Mouse (Mus musculus) kidney, embryonic 15.5 days (tissue): ENCODE measurements around the gene Glra4. TPM values are rescaled to one million over a fixed set of nuclear protein-coding genes. Genes with fewer than 3 reads are reported as not detected.

Experiments
- ATAC-seq: fragments of 200-750 bp; cut with Nextera tagmentation; replicated peaks from 2 replicates; pipeline ENCODE4 v1.8.0; 2017; ENCODE audit warnings: moderate TSS enrichment; ENCODE audit not compliant: low FRiP score
- H3K27ac ChIP-seq: fragments of 300-500 bp; sonication (generic); 2 replicates; pipeline ENCODE4 v1.5.1; 2015; ENCODE audit warnings: mild to moderate bottlenecking, inconsistent platforms
- H3K27me3 ChIP-seq: fragments of 300-500 bp; sonication (generic); 2 replicates; pipeline ENCODE4 v1.6.1; 2015; ENCODE audit warnings: inconsistent platforms
- H3K36me3 ChIP-seq: fragments of 300-500 bp; sonication (generic); 2 replicates; pipeline ENCODE4 v1.6.1; 2015; ENCODE audit warnings: inconsistent platforms
- H3K4me1 ChIP-seq: fragments of 300-500 bp; sonication (generic); 2 replicates; pipeline ENCODE4 v1.6.1; 2015; ENCODE audit warnings: inconsistent platforms
- H3K4me2 ChIP-seq: fragments of 300-500 bp; sonication (generic); 2 replicates; pipeline ENCODE4 v1.6.1; 2015; ENCODE audit warnings: moderate library complexity, mild to moderate bottlenecking, inconsistent platforms
- H3K4me3 ChIP-seq: fragments of 300-500 bp; sonication (generic); replicated peaks from 2 replicates; pipeline ENCODE4 v1.5.1; 2015; ENCODE audit warnings: mild to moderate bottlenecking, inconsistent platforms
- H3K9ac ChIP-seq: fragments of 300-500 bp; sonication (generic); 2 replicates; pipeline ENCODE4 v1.6.1; 2015; ENCODE audit warnings: mild to moderate bottlenecking, inconsistent platforms
- H3K9me3 ChIP-seq: fragments of 300-500 bp; sonication (generic); replicated peaks from 2 replicates; pipeline ENCODE4 v1.6.1; 2016; ENCODE audit warnings: inconsistent platforms
- WGBS: fragments of 180-500 bp; shearing (Covaris S2); methylation state at CpG from one replicate; pipeline ENCODE4 v1.1.7; 2015; ENCODE audit warnings: mixed read lengths; 5-methylcytosine and 5-hydroxymethylcytosine counted together
- polyA plus RNA-seq: library from polyadenylated mRNA; unstranded; fragments of >200 nt; fragmentation: Nextera tagmentation; extraction: Ambion mirVana; gene quantifications from 2 replicates; pipeline ENCODE4 v1.2.1, GENCODE M21; 2015

Glra4 gene
- 0.09 TPM in 1 of 2 replicates, not detected in the other for polyA plus RNA-seq

DNA sequence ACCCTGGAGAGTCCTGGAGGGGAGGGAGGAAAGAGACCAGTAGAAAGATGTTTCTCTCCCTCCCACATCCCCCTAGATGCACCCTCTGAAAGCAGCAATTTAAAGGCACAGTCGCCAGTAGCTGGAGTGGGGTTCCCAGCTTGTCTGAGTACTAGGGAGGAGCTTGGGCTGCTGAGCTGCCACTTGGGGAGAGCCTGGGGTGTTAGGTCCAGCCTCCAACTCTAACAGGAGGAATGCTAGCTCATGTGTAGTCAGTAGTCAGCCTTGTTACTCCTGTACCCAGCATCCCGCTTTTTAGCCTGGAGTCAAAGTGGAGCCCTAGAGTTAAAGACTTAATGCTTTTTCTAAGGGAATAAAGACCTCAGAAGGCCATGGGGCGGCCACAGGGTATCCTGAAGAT is at the start of gene Glra4:
Gene Glra4, minus strand, starts transcription at position 101 of the 400 bp plus-strand sequence.
- H3K27me3 ChIP-seq, result peaks cover 44% of the 10 kb centered on the region
- ATAC-seq, result no peak
- no peak within 1 kb of the TSS for H3K4me2 ChIP-seq
- no peaks in the 10 kb centered on the region for H3K9me3 ChIP-seq
- 79% methylated on average over 3 of the region's 3 CpGs for WGBS
- no peaks in the 10 kb centered on the region for H3K4me1 ChIP-seq
- H3K4me3 ChIP-seq, result no peak within 1 kb of the TSS
- H3K36me3 ChIP-seq, result no peaks in the 10 kb centered on the region
- no peak within 1 kb of the TSS for H3K27ac ChIP-seq
- no peak within 1 kb of the TSS for H3K9ac ChIP-seq

DNA sequence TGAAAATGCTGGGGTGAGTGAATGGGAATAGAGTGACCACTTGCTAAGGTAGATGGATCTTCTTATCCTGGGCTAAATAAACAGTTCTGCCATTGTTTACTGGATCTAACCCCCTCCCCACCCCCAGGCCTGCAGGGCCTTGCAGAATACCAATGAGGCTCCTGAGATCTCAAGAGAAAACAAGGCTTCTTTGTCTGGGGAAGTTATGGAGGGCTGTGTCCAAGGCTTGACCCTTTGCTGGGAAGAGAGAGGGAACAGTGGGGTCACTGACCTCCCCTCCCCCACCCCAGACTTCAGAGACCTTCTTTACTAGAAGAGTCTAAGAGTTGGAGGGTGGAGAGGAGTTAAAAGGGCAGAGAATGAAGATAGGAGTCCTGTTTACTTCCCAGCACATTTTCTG is 48.7 kb upstream of the Glra4 start:
- Histone ChIP-seq H3K27ac (no peak overlapping the region), H3K9ac (no peak overlapping the region), H3K4me3 (no peak overlapping the region), H3K36me3 (no peaks in the 10 kb centered on the region), H3K27me3 (0 out of 2 replicates have a peak, but pooled peaks cover 6% of the 10 kb centered on the region), H3K9me3 (no peaks in the 10 kb centered on the region), H3K4me2 (no peak overlapping the region), H3K4me1 (no peaks in the 10 kb centered on the region)
- ATAC-seq, result no peak

DNA sequence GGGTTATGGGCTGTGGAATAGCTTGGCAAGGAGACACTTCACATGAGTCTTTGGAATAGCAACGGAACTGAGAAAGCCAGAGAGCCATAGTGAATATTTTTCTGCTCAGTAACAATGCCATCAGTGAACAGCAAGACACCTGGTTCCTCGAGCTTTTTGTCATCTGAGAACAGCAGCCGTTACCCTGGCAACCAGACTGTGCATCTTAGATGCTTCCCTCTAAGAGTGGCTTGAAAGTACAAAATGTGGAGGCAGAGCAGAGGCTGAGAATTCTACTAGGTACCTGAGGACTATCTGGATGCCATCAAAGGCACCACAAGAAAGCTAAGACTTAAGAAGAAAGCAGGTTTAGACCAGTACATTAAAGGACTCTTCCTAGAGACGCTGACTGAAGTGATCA is 45.1 kb upstream of the Glra4 start:
- H3K36me3 ChIP-seq, result no peaks in the 10 kb centered on the region
- H3K27ac ChIP-seq, result no peak overlapping the region
- no peak overlapping the region for H3K4me3 ChIP-seq
- H3K9ac ChIP-seq, result no peak overlapping the region
- H3K4me2 ChIP-seq, result no peak overlapping the region
- no peaks in the 10 kb centered on the region for H3K9me3 ChIP-seq
- no peak for ATAC-seq
- H3K27me3 ChIP-seq, result 0 out of 2 replicates have a peak, but pooled peaks cover 17% of the 10 kb centered on the region
- WGBS, result 66% methylated on average over 4 of the region's 4 CpGs
- H3K4me1 ChIP-seq, result no peaks in the 10 kb centered on the region

GRCm38 (mm10) chrX:136822371-136822770 is 42.4 kb upstream of the Glra4 start, which contains the start of gene Plp1:
Gene Plp1 (plus strand): TSS chrX:136822671.
- WGBS, result 23% methylated on average over 1 of the region's 1 CpGs

DNA sequence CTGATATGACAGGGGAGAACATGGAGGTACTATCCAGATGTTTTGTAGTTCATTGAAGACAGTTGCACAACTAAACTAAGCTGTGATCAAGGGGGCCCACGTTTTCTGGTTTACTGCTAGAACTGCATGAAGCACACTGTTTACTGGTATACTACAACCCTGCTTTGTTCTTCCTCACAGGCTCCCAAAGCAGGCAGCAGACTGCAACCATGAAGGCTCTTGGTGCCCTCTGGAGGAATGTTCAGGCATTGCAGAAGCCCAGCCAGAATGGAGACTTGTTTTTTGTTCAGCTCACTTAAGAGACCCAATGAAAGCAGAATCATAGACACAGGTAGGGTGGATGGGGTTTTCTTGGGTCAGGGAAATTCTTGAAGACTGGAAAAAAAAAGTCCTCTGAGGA is 40.3 kb upstream of the Glra4 start:
- 12% methylated on average over 1 of the region's 1 CpGs for WGBS

More at GRCm38 (mm10) chrX:136822371-136822770, 42.4 kb upstream of the Glra4 start, which contains the start of gene Plp1:
- no peak within 1 kb of the TSS for H3K9ac ChIP-seq
- H3K4me1 ChIP-seq, result no peaks in the 10 kb centered on the region
- peaks cover 26% of the 10 kb centered on the region; the same call in 1 of the 2 replicates for H3K27me3 ChIP-seq
- no peaks in the 10 kb centered on the region for H3K9me3 ChIP-seq
- H3K27ac ChIP-seq, result no peak within 1 kb of the TSS
- no peaks in the 10 kb centered on the region for H3K36me3 ChIP-seq
- ATAC-seq, result no peak
- no peak within 1 kb of the TSS for H3K4me2 ChIP-seq
- no peak within 1 kb of the TSS for H3K4me3 ChIP-seq

DNA sequence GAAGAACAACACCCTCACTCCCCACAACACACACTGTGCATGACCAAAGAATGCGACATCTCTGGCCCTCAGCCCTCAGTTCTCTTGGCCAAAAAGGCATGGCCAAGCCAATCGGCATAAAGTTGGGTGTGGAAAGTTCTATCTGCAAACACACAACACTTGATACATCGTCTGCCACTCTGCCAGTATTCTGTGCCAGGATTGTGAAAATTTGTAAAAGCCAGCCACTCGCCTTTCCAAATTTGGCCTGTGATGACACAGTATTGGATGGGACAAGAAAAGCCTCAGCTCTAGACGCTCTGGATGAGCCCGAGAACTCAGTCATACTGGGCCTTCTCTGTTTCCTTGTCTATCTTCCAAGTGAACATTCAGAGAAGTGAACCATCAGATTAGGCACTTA is 39.8 kb upstream of the Glra4 start:
- Histone ChIP-seq H3K9ac (no peak overlapping the region), H3K36me3 (no peaks in the 10 kb centered on the region), H3K4me1 (no peaks in the 10 kb centered on the region), H3K27ac (no peak overlapping the region), H3K4me2 (no peak overlapping the region), H3K9me3 (no peaks in the 10 kb centered on the region), H3K4me3 (no peak overlapping the region), H3K27me3 (peaks cover 33% of the 10 kb centered on the region)
- no peak for ATAC-seq
- WGBS, result 85% methylated on average over 6 of the region's 6 CpGs

More for the DNA sequence above, 40.3 kb upstream of the Glra4 start:
- Histone ChIP-seq H3K4me3 (no peak overlapping the region), H3K9me3 (no peaks in the 10 kb centered on the region), H3K27me3 (peaks cover 32% of the 10 kb centered on the region), H3K9ac (no peak overlapping the region), H3K36me3 (no peaks in the 10 kb centered on the region), H3K27ac (no peak overlapping the region), H3K4me2 (no peak overlapping the region), H3K4me1 (no peaks in the 10 kb centered on the region)
- ATAC-seq, result peak; percentile 58; the same call in 1 of the 2 replicates

DNA sequence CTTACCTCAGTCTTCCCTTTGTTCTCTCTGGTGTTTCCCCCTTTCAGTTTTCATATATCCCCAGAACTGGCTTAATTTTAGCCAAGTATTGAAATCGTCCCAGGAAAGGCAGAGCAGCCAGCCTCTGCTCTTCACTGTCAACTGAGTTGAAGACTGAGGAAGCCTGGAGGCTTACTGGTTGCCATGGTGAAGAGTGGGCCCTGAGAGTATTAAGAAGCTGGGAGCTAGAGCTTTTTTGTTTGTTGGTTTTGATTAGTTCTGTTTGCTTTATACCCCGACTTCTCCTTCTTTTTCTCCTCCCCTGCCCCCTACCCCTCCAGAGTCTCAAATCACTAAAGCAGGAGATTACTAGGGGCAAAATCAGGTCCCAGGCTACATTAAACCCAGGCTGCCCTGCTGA is 17.3 kb upstream of the Glra4 start:
- Histone ChIP-seq H3K36me3 (no peaks in the 10 kb centered on the region), H3K4me1 (no peaks in the 10 kb centered on the region), H3K4me2 (no peak overlapping the region), H3K27ac (no peak overlapping the region), H3K27me3 (peaks cover 21% of the 10 kb centered on the region; the same call in 1 of the 2 replicates), H3K9me3 (no peaks in the 10 kb centered on the region), H3K9ac (no peak overlapping the region), H3K4me3 (no peak overlapping the region)
- 59% methylated on average over 2 of the region's 2 CpGs for WGBS
- ATAC-seq, result no peak

DNA sequence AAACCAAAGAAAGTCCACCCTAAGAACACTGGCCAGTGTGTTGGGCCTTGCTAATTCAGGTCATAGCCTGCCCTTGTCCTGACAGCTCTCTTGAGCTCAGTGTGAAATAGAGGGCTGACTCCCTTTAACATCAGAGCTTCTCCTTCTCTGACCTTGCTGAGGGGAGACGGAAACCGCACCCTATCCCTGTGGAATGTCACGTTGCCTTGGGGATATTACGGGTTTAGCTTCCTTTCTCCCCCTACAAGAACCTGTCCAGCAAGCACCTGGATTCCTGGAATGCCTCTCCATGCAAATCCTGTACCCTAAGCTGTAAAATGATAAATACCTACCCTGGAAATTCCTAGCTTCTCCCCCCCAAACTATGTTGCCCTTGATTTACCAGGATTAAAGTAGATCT is 9.5 kb upstream of the Glra4 start:
- ATAC-seq, result no peak
- H3K4me2 ChIP-seq, result no peak overlapping the region
- H3K4me1 ChIP-seq, result no peaks in the 10 kb centered on the region
- H3K9ac ChIP-seq, result no peak overlapping the region
- H3K36me3 ChIP-seq, result 0 out of 2 replicates have a peak, but pooled peaks cover 5% of the 10 kb centered on the region
- H3K4me3 ChIP-seq, result no peak overlapping the region
- H3K9me3 ChIP-seq, result no peaks in the 10 kb centered on the region
- H3K27ac ChIP-seq, result no peak overlapping the region
- peaks cover 20% of the 10 kb centered on the region for H3K27me3 ChIP-seq
- WGBS, result 84% methylated on average over 4 of the region's 4 CpGs

DNA sequence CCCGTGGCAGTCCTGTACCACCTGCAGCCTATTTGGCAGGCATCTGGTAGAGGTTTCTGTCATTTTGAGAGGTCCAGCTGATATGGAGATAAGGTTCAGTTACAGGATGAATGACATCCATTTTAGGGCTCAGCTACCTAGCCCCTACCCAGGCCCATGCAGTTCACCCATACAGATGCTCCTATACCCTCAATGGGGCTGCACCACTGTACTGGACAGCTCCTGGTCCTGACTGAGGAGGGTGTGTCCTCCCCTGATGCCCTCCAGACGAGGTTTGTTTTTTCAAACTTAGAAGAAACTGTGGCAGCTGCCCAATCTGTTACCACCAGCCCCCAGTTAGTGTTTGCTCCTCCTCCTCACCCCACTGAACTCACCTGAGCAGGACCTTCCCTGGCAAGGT is 679 bp downstream of the Glra4 start:
- ATAC-seq, result no peak
- H3K9me3 ChIP-seq, result no peaks in the 10 kb centered on the region
- peaks cover 37% of the 10 kb centered on the region for H3K27me3 ChIP-seq
- H3K9ac ChIP-seq, result no peak overlapping the region
- H3K27ac ChIP-seq, result no peak overlapping the region
- no peaks in the 10 kb centered on the region for H3K36me3 ChIP-seq
- WGBS, result 43% methylated on average over 2 of the region's 2 CpGs
- no peaks in the 10 kb centered on the region for H3K4me1 ChIP-seq
- H3K4me2 ChIP-seq, result no peak overlapping the region
- no peak overlapping the region for H3K4me3 ChIP-seq

DNA sequence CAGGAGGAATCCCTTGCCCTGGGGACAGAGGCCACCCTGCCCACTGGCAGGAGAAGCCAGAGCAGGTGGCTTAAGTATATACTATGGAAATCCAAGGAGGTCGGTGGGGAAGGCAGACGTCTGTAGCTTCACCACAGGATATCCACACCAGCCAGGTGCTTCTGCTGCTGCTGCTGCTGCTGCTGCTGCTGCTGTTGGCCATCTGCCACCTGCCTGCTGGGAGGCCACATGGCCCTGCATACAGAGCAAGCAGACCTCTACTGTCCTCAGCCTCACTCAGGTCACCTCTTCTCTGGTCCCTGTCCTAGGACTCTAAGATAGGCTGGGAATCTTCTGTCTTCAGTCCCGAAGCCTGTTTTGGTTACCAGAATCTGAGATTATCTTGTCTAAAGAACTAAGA is 1.9 kb downstream of the Glra4 start:
- peaks cover 41% of the 10 kb centered on the region; the same call in 1 of the 2 replicates for H3K27me3 ChIP-seq
- no peak overlapping the region for H3K4me2 ChIP-seq
- no peaks in the 10 kb centered on the region for H3K36me3 ChIP-seq
- no peaks in the 10 kb centered on the region for H3K9me3 ChIP-seq
- H3K9ac ChIP-seq, result no peak overlapping the region
- H3K4me3 ChIP-seq, result no peak overlapping the region
- no peak for ATAC-seq
- WGBS, result 74% methylated on average over 3 of the region's 3 CpGs
- no peaks in the 10 kb centered on the region for H3K4me1 ChIP-seq
- H3K27ac ChIP-seq, result no peak overlapping the region

- no peak overlapping the region for H3K9ac ChIP-seq
- H3K27ac ChIP-seq, result no peak overlapping the region
- WGBS, result 68% methylated on average over 1 of the region's 1 CpGs
- no peak overlapping the region for H3K4me2 ChIP-seq
- no peaks in the 10 kb centered on the region for H3K4me1 ChIP-seq
- peaks cover 18% of the 10 kb centered on the region; the same call in 1 of the 2 replicates for H3K27me3 ChIP-seq
- H3K9me3 ChIP-seq, result no peaks in the 10 kb centered on the region
- H3K36me3 ChIP-seq, result no peaks in the 10 kb centered on the region
- no peak for ATAC-seq
- H3K4me3 ChIP-seq, result no peak overlapping the region
Measured at GRCm38 (mm10) chrX:136773035-136773434, 6.9 kb downstream of the Glra4 start.

DNA sequence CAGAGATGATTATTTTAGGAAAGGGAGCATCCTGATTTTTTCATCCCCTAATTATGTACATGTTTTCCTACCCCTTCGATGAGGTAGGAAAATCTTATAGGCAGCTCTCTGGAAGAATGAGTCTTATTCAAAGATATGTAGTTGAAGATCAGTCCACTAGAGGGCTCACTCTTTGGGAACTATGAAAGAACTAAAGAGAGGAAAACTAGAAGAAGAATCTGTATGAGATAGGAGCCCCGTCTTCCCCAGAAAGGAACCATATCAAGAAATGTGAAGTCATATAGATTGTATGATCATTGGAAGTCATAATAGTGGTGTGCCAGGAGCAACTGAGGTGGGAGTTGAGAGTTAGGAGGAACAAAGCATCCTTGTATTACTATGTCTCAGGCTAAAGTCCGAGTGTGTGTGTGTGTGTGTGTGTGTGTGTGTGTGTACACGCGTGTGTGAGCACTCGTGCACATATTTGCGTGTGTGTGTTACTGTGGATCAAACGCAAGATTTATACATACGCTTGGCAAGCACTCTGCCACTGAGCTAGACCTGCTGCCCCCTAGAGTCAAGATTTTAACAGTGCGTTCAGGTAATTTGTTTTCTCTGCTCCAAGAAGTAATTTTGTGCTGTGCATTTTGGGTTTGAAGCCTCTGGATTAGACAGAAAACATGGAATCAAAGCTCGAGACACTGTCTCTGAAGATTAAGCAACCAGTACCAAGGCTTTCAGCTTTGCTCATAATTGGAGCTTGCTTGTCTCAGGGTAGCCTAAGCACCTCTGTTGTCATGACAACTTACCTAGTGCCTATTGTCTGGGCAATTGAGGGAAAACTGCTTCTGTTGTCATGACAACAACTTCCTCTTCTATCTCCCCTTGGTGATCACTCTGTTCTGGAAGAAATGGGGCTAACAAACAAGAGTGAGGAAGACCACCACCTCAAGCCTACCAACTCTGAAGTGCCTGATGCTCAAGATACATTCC is 18.6 kb downstream of the Glra4 start:
- H3K36me3 ChIP-seq, result 0 out of 2 replicates have a peak, but pooled peaks cover 9% of the 10 kb centered on the region
- no peak for ATAC-seq
- no peak overlapping the region for H3K4me3 ChIP-seq
- no peak overlapping the region for H3K4me2 ChIP-seq
- H3K4me1 ChIP-seq, result no peaks in the 10 kb centered on the region
- 78% methylated on average over 11 of the region's 11 CpGs for WGBS
- no peaks in the 10 kb centered on the region for H3K9me3 ChIP-seq
- no peak overlapping the region for H3K27ac ChIP-seq
- H3K27me3 ChIP-seq, result 0 out of 2 replicates have a peak, but pooled peaks cover 1% of the 10 kb centered on the region
- H3K9ac ChIP-seq, result no peak overlapping the region
